Mouse (Mus musculus) C2C12 (cell line): ENCODE measurements around the gene Plxdc1.

Source experiments
- CEBPB ChIP-seq: IDR thresholded peaks from one replicate; pipeline ENCODE4 v1.6.1; 2011; ENCODE audit warnings: low read depth, mild to moderate bottlenecking, control low read depth, moderate library complexity
- CTCF ChIP-seq: IDR thresholded peaks from one replicate; pipeline ENCODE4 v1.5.1; 2011; ENCODE audit not compliant: control insufficient read depth, insufficient read depth, insufficient read length
- FOSL1 ChIP-seq: IDR thresholded peaks from one replicate; pipeline ENCODE4 v1.8.0; 2011; ENCODE audit warnings: mild to moderate bottlenecking, low read length; ENCODE audit not compliant: poor library complexity, insufficient read depth, severe bottlenecking
- MAX ChIP-seq: IDR thresholded peaks from one replicate; pipeline ENCODE4 v1.6.1; 2011; ENCODE audit warnings: mild to moderate bottlenecking, control low read depth
- MYOD1 ChIP-seq: IDR thresholded peaks from one replicate; pipeline ENCODE4 v1.6.1; 2011; ENCODE audit warnings: low read depth; ENCODE audit not compliant: control insufficient read depth, insufficient read length
- USF1 ChIP-seq: IDR thresholded peaks from one replicate; pipeline ENCODE4 v1.6.1; 2011; ENCODE audit warnings: low read depth, mild to moderate bottlenecking, control low read depth, moderate library complexity

GRCm38 (mm10) chr11:98012831-98013230, 26.6 kb upstream of the Plxdc1 start:
- TF ChIP-seq MAX (no peak), CTCF (no peak), USF1 (no peak), CEBPB (no peak), FOSL1 (no peak), MYOD1 (no peak)
